Mouse (Mus musculus) heart, postnatal 0 days (tissue): ENCODE data around the gene St3gal5. TPM values are rescaled to one million over a fixed set of nuclear protein-coding genes. Genes with fewer than 3 reads are reported as not detected.
"Not testable (repeated sequence)": the region's sequence is repeated elsewhere in the genome, so short reads cannot be mapped to it uniquely, and the experiment has no call there.

Experiments
- ATAC-seq: fragments of 200-750 bp; cut with Nextera tagmentation; 2 replicates; pipeline ENCODE4 v1.8.0; 2017; ENCODE audit warnings: low read depth, moderate number of reproducible peaks, moderate library complexity; ENCODE audit not compliant: insufficient read depth
- DNase-seq: peaks from one replicate; pipeline ENCODE4 v3.0.0-alpha.2; 2016; ENCODE audit warnings: low spot score
- H3K27ac ChIP-seq: fragments of 300-500 bp; sonication (generic); 2 replicates; pipeline ENCODE4 v1.5.1; 2014; ENCODE audit warnings: low read depth, mild to moderate bottlenecking
- H3K27me3 ChIP-seq: fragments of 300-500 bp; sonication (generic); 2 replicates; pipeline ENCODE4 v1.6.1; 2014; ENCODE audit warnings: low read length, mixed read lengths; ENCODE audit not compliant: control insufficient read depth, insufficient read depth
- H3K36me3 ChIP-seq: fragments of 300-500 bp; sonication (generic); replicated peaks from 2 replicates; pipeline ENCODE4 v1.6.1; 2014; ENCODE audit warnings: low read length, mixed read lengths; ENCODE audit not compliant: control insufficient read depth, insufficient read depth
- H3K4me1 ChIP-seq: fragments of 300-500 bp; sonication (generic); 2 replicates; pipeline ENCODE4 v1.6.1; 2014; ENCODE audit warnings: antibody characterized with exemption; ENCODE audit not compliant: control insufficient read depth, insufficient read depth
- H3K4me2 ChIP-seq: fragments of 300-500 bp; sonication (generic); 2 replicates; pipeline ENCODE4 v1.6.1; 2014; ENCODE audit warnings: low read depth, mild to moderate bottlenecking, low read length, moderate library complexity
- H3K4me3 ChIP-seq: fragments of 300-500 bp; sonication (generic); 2 replicates; pipeline ENCODE4 v1.5.1; 2014; ENCODE audit warnings: low read depth, low read length
- H3K9ac ChIP-seq: fragments of 300-500 bp; sonication (generic); replicated peaks from 2 replicates; pipeline ENCODE4 v1.6.1; 2014; ENCODE audit warnings: low read depth, low read length, mixed read lengths
- H3K9me3 ChIP-seq: fragments of 300-500 bp; sonication (generic); replicated peaks from 2 replicates; pipeline ENCODE4 v1.6.1; 2016; ENCODE audit warnings: low read length; ENCODE audit not compliant: control insufficient read depth
- CTCF ChIP-seq: IDR thresholded peaks from 2 replicates; pipeline ENCODE4 v1.5.1; 2016; ENCODE audit warnings: antibody characterized with exemption, control low read depth, low read depth
- EP300 ChIP-seq: IDR thresholded peaks from 2 replicates; pipeline ENCODE4 v1.6.1; 2016; ENCODE audit warnings: antibody characterized with exemption, low read depth
- WGBS: fragments of 180-500 bp; shearing (Covaris S2); extraction: QIAGEN DNeasy Blood & Tissue Kit; methylation state at CpG from one replicate; pipeline ENCODE4 v1.1.7; 2014; 5-methylcytosine and 5-hydroxymethylcytosine counted together
- polyA plus RNA-seq: library from polyadenylated mRNA; unstranded; fragments of >200 nt; fragmentation: Nextera tagmentation; extraction: Ambion mirVana; gene quantifications from 2 replicates; pipeline ENCODE4 v1.2.1, GENCODE M21; 2015
- total RNA-seq: library from RNA; depleted of rRNA; stranded (reverse); fragments of >200 nt; gene quantifications from 2 replicates; pipeline ENCODE4 v1.2.3, GENCODE M21; 2014; ENCODE audit warnings: low replicate concordance

The St3gal5 gene
- total and polyA plus RNA-seq, 2 experiments from 2014 or later, result 6.3 to 25.3 TPM

DNA sequence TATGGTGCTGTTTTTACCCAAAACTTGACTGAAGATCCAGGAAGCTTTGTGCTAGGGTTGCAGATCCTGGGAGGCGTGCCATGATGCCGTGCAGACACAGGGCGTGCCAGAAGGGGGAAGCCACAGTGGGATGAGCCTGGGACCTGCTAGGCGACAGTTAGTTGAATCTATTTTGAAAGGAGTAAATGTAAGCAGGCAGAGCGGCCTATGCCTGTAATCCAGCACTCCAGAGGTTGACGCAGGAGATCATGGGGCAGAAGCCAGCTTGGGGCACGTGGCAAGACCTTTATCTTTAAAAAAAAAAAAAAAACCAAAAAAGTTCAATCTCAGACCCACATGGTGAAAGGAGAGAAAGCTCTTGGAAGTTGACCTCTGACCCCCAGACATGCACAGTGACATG, 55.3 kb downstream of the St3gal5 start:
- no peak for TF ChIP-seq CTCF
- TF ChIP-seq EP300, result no peak
- no peak for DNase-seq
- Histone ChIP-seq H3K9ac (no peak overlapping the region), H3K4me3 (no peak overlapping the region), H3K4me2 (no peak overlapping the region), H3K36me3 (peaks cover 43% of the 10 kb centered on the region), H3K4me1 (no peaks in the 10 kb centered on the region), H3K27ac (no peak overlapping the region), H3K27me3 (no peaks in the 10 kb centered on the region), H3K9me3 (peaks cover 7% of the 10 kb centered on the region)
- 84% methylated on average over 7 of the region's 7 CpGs for WGBS
- ATAC-seq, result no peak

DNA sequence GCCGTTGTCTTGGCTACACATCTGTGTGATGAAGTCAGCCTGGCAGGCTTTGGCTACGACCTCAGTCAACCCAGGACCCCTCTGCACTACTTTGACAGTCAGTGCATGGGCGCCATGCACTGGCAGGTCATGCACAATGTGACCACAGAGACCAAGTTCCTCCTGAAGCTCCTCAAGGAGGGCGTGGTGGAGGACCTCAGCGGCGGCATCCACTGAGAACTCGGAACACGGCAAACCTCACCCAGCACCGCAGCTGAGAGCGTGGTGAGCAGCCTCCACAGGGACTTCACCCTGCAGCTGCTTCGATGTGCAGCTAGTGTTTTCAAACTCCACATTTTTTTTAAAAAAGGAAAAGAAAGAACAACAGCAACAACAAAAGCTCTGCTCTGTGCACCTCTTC, 56.1 kb downstream of the St3gal5 start:
- no peak for TF ChIP-seq EP300
- TF ChIP-seq CTCF, result no peak

DNA sequence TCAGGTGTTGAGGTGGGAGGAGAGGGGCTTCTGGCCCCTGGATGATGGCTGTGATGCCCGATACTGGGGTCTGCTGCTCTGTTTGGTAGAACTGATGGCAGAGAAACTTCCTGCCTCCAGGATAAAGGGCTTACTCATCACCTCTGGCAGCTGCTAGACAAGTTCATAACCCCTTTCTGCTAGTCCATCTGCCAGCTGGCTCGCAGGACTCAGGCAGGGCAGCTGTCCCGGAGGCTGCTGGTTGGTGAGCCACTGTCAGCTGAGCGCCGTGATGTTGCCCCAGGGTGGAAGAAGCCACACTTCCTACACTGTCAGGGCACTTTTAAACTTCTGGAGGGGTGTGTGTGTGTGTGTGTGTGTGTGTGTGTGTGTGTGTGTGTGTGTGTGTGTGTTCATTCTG, 56.6 kb downstream of the St3gal5 start:
- DNase-seq, H3K4me1 ChIP-seq: not testable (repeated sequence)

More for the DNA sequence above, 56.1 kb downstream of the St3gal5 start:
- ATAC-seq, result no peak
- Histone ChIP-seq H3K4me3 (no peak overlapping the region), H3K27me3 (no peaks in the 10 kb centered on the region), H3K27ac (no peak overlapping the region), H3K9me3 (peaks cover 7% of the 10 kb centered on the region), H3K36me3 (peaks cover 39% of the 10 kb centered on the region), H3K4me1 (no peaks in the 10 kb centered on the region), H3K4me2 (no peak overlapping the region), H3K9ac (no peak overlapping the region)
- DNase-seq, result no peak
- WGBS, result 81% methylated on average over 11 of the region's 11 CpGs

DNA sequence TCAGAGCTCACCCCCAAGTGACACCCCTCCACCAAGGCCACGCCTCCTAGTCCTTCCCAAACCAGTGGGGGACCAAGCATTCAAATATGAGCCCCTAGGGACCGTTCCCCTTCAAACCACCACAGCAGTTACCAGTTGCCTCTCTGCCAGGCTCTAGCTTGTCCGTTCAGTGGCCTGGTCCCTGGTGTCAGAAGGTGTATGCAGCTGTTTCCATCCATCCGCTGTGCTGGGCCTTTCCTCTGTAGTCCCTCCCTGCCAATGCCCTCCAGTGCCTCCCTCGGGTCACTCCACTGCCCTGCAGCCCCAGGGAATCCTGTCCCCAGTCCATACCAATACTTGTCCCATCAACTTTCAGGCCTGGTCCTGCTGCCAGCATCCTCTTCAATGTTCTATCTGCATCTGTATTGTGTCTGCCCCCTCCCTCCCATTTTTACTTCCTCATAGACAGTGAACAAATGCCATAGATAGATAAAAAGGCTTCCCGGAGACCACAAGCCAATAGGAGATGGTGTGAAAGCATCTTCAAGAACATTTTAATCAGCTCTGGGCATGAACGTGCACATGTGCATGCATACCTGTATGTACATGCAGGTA, 57.6 kb downstream of the St3gal5 start:
- Histone ChIP-seq H3K4me3 (no peak overlapping the region), H3K36me3 (peaks cover 25% of the 10 kb centered on the region), H3K9me3 (0 out of 2 replicates have a peak, but pooled peaks cover 1% of the 10 kb centered on the region), H3K27me3 (no peaks in the 10 kb centered on the region), H3K27ac (no peak overlapping the region), H3K9ac (no peak overlapping the region), H3K4me2 (no peak overlapping the region), H3K4me1 (no peaks in the 10 kb centered on the region)
- 88% methylated on average over 7 of the region's 7 CpGs for WGBS
- no peak for TF ChIP-seq CTCF
- no peak for TF ChIP-seq EP300
- ATAC-seq, result no peak
- DNase-seq, result no peak

More for the DNA sequence above, 56.6 kb downstream of the St3gal5 start:
- H3K36me3 ChIP-seq, result peaks cover 35% of the 10 kb centered on the region
- WGBS, result 56% methylated on average over 2 of the region's 5 CpGs
- not testable (repeated sequence) for H3K27me3 ChIP-seq, ATAC-seq, H3K4me2 ChIP-seq, H3K4me3 ChIP-seq, H3K9ac ChIP-seq, H3K9me3 ChIP-seq, H3K27ac ChIP-seq

DNA sequence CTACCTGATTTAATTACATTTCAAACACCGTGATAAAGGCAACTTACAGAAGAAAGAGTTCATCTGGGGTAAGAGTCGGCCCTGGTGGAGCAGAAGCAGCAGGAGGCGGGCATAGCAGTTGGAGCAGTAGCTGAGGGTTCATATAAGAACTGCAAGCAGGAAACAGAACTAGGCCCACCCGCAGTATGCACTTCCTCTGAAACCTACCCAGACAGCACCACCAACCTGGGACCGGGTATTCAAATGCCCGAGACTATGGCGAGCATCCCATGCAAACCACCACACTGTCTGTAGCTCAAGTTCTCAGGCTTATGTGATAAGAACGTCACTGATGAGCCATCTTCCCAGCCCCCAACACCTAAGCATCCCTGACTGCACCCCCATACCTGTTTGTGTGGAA, 58.3 kb downstream of the St3gal5 start:
- no peak overlapping the region for H3K4me3 ChIP-seq
- no peak overlapping the region for H3K9ac ChIP-seq
- no peaks in the 10 kb centered on the region for H3K4me1 ChIP-seq
- peaks cover 22% of the 10 kb centered on the region for H3K36me3 ChIP-seq
- no peak for TF ChIP-seq CTCF
- TF ChIP-seq EP300, result no peak
- H3K9me3 ChIP-seq, result no peaks in the 10 kb centered on the region
- H3K27me3 ChIP-seq, result no peaks in the 10 kb centered on the region
- ATAC-seq (no peak), DNase-seq (no peak)
- 89% methylated on average over 8 of the region's 8 CpGs for WGBS
- H3K27ac ChIP-seq, result no peak overlapping the region
- H3K4me2 ChIP-seq, result no peak overlapping the region
